Mouse (Mus musculus): Measurements from ENCODE around the gene Lama2.

GRCm38 (mm10) chr10:27267432-27267831 lies 352.1 kb downstream of the Lama2 start:
- TF ChIP-seq CTCF (IDR thresholded peaks at IDR 0.05): no peak
- TF ChIP-seq EP300 (IDR thresholded peaks at IDR 0.05): no peak

Measured in lung, postnatal 0 days (tissue).